Comparison of ENCODE assay signal across 11 mouse cellular contexts in the genomic region with DNA sequence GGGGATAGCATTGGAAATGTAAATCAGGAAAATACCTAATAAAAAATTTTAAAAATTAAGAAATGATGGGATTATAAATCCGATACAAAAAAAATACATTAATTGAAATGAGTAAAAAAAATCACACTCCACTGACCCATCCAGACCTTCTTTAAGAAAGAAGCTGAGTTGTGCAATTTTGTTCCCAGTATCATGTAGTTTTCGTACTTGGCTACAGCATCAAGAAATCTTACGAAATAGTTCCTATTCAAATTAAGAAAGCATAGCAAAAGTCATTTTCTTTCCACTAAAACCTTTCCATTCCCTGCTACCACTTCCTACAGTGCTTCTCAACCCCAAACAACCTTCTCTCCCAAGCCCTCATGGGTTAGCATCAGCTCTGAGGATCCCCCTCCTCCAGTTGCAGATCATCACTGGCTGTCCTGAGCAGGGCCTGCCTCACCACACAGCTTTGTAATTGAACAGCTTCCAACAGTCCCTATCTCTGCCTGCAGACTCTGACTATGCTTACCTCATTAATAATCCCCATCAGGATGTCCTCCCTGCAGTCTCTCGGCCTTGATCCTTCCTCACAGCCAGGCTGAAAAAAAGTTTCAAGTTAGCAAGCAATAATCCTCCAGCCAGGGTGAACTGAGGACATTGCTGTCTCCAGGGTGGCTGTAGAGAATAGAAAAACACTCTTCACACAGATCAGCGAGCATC.
DNase-seq lines count a peak whose midpoint lies in the region; ATAC-seq lines count a peak whose summit lies in the region.
"Had no signal": no experiment of that assay in that cellular context is flagged by ENCODE, and none has a peak within 500 bp of the region (broad histone marks: within the 10 kb centered on the region; RNA-seq: fewer than 3 reads in every experiment).

No protein-coding gene starts in this region.

- no peak for ATAC-seq in heart, embryonic 11.5 days (replicated peaks; ENCODE audit: insufficient number of reproducible peaks, low FRiP score, low TSS enrichment)
- ATAC-seq in megakaryocyte progenitor cell, adult 5-6 weeks (replicated peaks; ENCODE audit: poor library complexity): no peak
- ATAC-seq in erythroblast, adult 5-6 weeks (replicated peaks; ENCODE audit: low FRiP score, poor library complexity, severe bottlenecking): no peak
- ATAC-seq: forebrain, embryonic 13.5 days; liver, embryonic 12.5 days had no signal

- H3K9me3 ChIP-seq in heart, embryonic 11.5 days (replicated peaks; ENCODE audit: control insufficient read depth, low read length): no peaks in the 10 kb centered on the region
- H3K9me3 ChIP-seq: forebrain, embryonic 13.5 days; liver, embryonic 12.5 days had no signal

- DNase-seq in heart, adult 11 months: peak; percentile 87
- peak; percentile 3 for DNase-seq in urinary bladder, postnatal 14 days (ENCODE audit: low spot score)
- DNase-seq in urinary bladder, adult 2 months (ENCODE audit: low spot score): no peak
- DNase-seq in lung, postnatal 25 days (ENCODE audit: low spot score): peak; percentile 8
- no peak for DNase-seq in spleen, adult 12 weeks (ENCODE audit: low spot score)

- no peaks in the 10 kb centered on the region for H3K4me1 ChIP-seq in heart, embryonic 11.5 days (ENCODE audit: control insufficient read depth, insufficient read depth, low read length)
- H3K4me1 ChIP-seq: forebrain, embryonic 13.5 days; liver, embryonic 12.5 days had no signal

- no peaks in the 10 kb centered on the region for H3K27me3 ChIP-seq in heart, embryonic 11.5 days (ENCODE audit: control insufficient read depth, insufficient read depth, low read length)
- H3K27me3 ChIP-seq: forebrain, embryonic 13.5 days; liver, embryonic 12.5 days had no signal

- no peak overlapping the region for H3K4me2 ChIP-seq in heart, embryonic 11.5 days
- H3K4me2 ChIP-seq: forebrain, embryonic 13.5 days; liver, embryonic 12.5 days had no signal

- no peak overlapping the region for H3K27ac ChIP-seq in heart, embryonic 11.5 days (ENCODE audit: low read depth, low read length)
- H3K27ac ChIP-seq: forebrain, embryonic 13.5 days; layer of hippocampus, adult 2 months; liver, embryonic 12.5 days had no signal

- no peaks in the 10 kb centered on the region for H3K36me3 ChIP-seq in heart, embryonic 11.5 days (ENCODE audit: control insufficient read depth, insufficient read depth, low read length)
- H3K36me3 ChIP-seq: liver, embryonic 12.5 days had no signal

- no peak overlapping the region for H3K9ac ChIP-seq in heart, embryonic 11.5 days (ENCODE audit: low read depth, low read length)
- H3K9ac ChIP-seq: forebrain, embryonic 13.5 days; liver, embryonic 12.5 days had no signal

- no peak overlapping the region for H3K4me3 ChIP-seq in heart, embryonic 11.5 days (ENCODE audit: low read depth, low read length)
- H3K4me3 ChIP-seq: forebrain, embryonic 13.5 days; layer of hippocampus, adult 2 months; liver, embryonic 12.5 days had no signal

- 68% methylated on average over 5 of the region's 5 CpGs for WGBS in heart, embryonic 11.5 days (ENCODE audit: insufficient replicate concordance)

Comparison
In these comparisons a context has a peak if more than half of its experiments do, and no peak if none do; other contexts are left out.
1. DNase-seq: peak in heart, adult 11 months (single experiment), urinary bladder, postnatal 14 days (single experiment) and lung, postnatal 25 days (single experiment); none in urinary bladder, adult 2 months (single experiment) and spleen, adult 12 weeks (single experiment).